Mouse (Mus musculus): ENCODE results near the gene Rims1. TPM values are rescaled to one million over a fixed set of nuclear protein-coding genes. Genes with fewer than 3 reads are reported as not detected.
A peak's percentile ranks its signal among the peaks of the same experiment; 100 is the strongest.

Rims1 gene
- polyA plus RNA-seq, 1 experiment from 2014 or later, result 2.0 TPM

GRCm38 (mm10) chr1:22274081-22274480, 531.7 kb downstream of the Rims1 start:
- Histone ChIP-seq H3K4me1 (ENCODE audit: control insufficient read depth, insufficient read depth, low read length) (no peaks in the 10 kb centered on the region), H3K9ac (replicated peaks; ENCODE audit: low read length) (no peak overlapping the region), H3K27ac (replicated peaks; ENCODE audit: low read depth, low read length) (no peak overlapping the region), H3K4me2 (ENCODE audit: low read depth, low read length) (no peak overlapping the region), H3K4me3 (ENCODE audit: low read depth, low read length) (no peak overlapping the region), H3K36me3 (replicated peaks; ENCODE audit: control insufficient read depth, insufficient read depth, low read depth, low read length) (no peaks in the 10 kb centered on the region), H3K9me3 (replicated peaks; ENCODE audit: control insufficient read depth, low read length) (no peaks in the 10 kb centered on the region), H3K27me3 (ENCODE audit: control insufficient read depth, insufficient read depth, low read length) (no peaks in the 10 kb centered on the region)
- WGBS, result 75% methylated on average over 2 of the region's 2 CpGs
- DNase-seq (ENCODE audit: low spot score), result no peak
- ATAC-seq (replicated peaks; ENCODE audit: insufficient number of reproducible peaks, low FRiP score, low TSS enrichment, low read depth), result no peak

- Histone ChIP-seq H3K9ac (replicated peaks; ENCODE audit: low read length) (no peak overlapping the region), H3K27me3 (ENCODE audit: control insufficient read depth, insufficient read depth, low read length) (no peaks in the 10 kb centered on the region), H3K27ac (replicated peaks; ENCODE audit: low read depth, low read length) (no peak overlapping the region), H3K4me2 (ENCODE audit: low read depth, low read length) (no peak overlapping the region), H3K9me3 (replicated peaks; ENCODE audit: control insufficient read depth, low read length) (no peaks in the 10 kb centered on the region), H3K4me1 (ENCODE audit: control insufficient read depth, insufficient read depth, low read length) (no peaks in the 10 kb centered on the region), H3K36me3 (replicated peaks; ENCODE audit: control insufficient read depth, insufficient read depth, low read depth, low read length) (no peaks in the 10 kb centered on the region), H3K4me3 (ENCODE audit: low read depth, low read length) (no peak overlapping the region)
- 66% methylated on average over 5 of the region's 5 CpGs for WGBS
- DNase-seq (ENCODE audit: low spot score), result no peak
- no peak for ATAC-seq (replicated peaks; ENCODE audit: insufficient number of reproducible peaks, low FRiP score, low TSS enrichment, low read depth)
Measured at GRCm38 (mm10) chr1:22270131-22270530, 535.7 kb downstream of the Rims1 start.

- Histone ChIP-seq H3K9ac (replicated peaks; ENCODE audit: low read length) (no peak overlapping the region), H3K27me3 (ENCODE audit: control insufficient read depth, insufficient read depth, low read length) (no peaks in the 10 kb centered on the region), H3K27ac (replicated peaks; ENCODE audit: low read depth, low read length) (no peak overlapping the region), H3K4me2 (ENCODE audit: low read depth, low read length) (no peak overlapping the region), H3K4me1 (ENCODE audit: control insufficient read depth, insufficient read depth, low read length) (no peaks in the 10 kb centered on the region), H3K4me3 (ENCODE audit: low read depth, low read length) (no peak overlapping the region), H3K9me3 (replicated peaks; ENCODE audit: control insufficient read depth, low read length) (no peaks in the 10 kb centered on the region), H3K36me3 (replicated peaks; ENCODE audit: control insufficient read depth, insufficient read depth, low read depth, low read length) (no peaks in the 10 kb centered on the region)
- ATAC-seq (replicated peaks; ENCODE audit: insufficient number of reproducible peaks, low FRiP score, low TSS enrichment, low read depth) (peak; percentile 82), DNase-seq (ENCODE audit: low spot score) (peak; percentile 89)
- 20% methylated on average over 15 of the region's 15 CpGs for WGBS
Measured at GRCm38 (mm10) chr1:22268581-22269359, 537.0 kb downstream of the Rims1 start.

- Histone ChIP-seq H3K27me3 (ENCODE audit: control insufficient read depth, insufficient read depth, low read length) (no peaks in the 10 kb centered on the region), H3K9me3 (replicated peaks; ENCODE audit: control insufficient read depth, low read length) (no peaks in the 10 kb centered on the region), H3K4me3 (ENCODE audit: low read depth, low read length) (no peak overlapping the region), H3K4me2 (ENCODE audit: low read depth, low read length) (no peak overlapping the region), H3K36me3 (replicated peaks; ENCODE audit: control insufficient read depth, insufficient read depth, low read depth, low read length) (no peaks in the 10 kb centered on the region), H3K4me1 (ENCODE audit: control insufficient read depth, insufficient read depth, low read length) (no peaks in the 10 kb centered on the region), H3K27ac (replicated peaks; ENCODE audit: low read depth, low read length) (no peak overlapping the region), H3K9ac (replicated peaks; ENCODE audit: low read length) (no peak overlapping the region)
- 69% methylated on average over 10 of the region's 10 CpGs for WGBS
- DNase-seq (ENCODE audit: low spot score) (no peak), ATAC-seq (replicated peaks; ENCODE audit: insufficient number of reproducible peaks, low FRiP score, low TSS enrichment, low read depth) (no peak)
Measured at GRCm38 (mm10) chr1:22266491-22266890, 539.3 kb downstream of the Rims1 start.

- Histone ChIP-seq H3K4me3 (ENCODE audit: low read depth, low read length) (no peak overlapping the region), H3K27me3 (ENCODE audit: control insufficient read depth, insufficient read depth, low read length) (no peaks in the 10 kb centered on the region), H3K9ac (replicated peaks; ENCODE audit: low read length) (no peak overlapping the region), H3K36me3 (replicated peaks; ENCODE audit: control insufficient read depth, insufficient read depth, low read depth, low read length) (no peaks in the 10 kb centered on the region), H3K4me1 (ENCODE audit: control insufficient read depth, insufficient read depth, low read length) (no peaks in the 10 kb centered on the region), H3K27ac (replicated peaks; ENCODE audit: low read depth, low read length) (no peak overlapping the region), H3K4me2 (ENCODE audit: low read depth, low read length) (no peak overlapping the region), H3K9me3 (replicated peaks; ENCODE audit: control insufficient read depth, low read length) (no peaks in the 10 kb centered on the region)
- no peak for ATAC-seq (replicated peaks; ENCODE audit: insufficient number of reproducible peaks, low FRiP score, low TSS enrichment, low read depth)
- 70% methylated on average over 3 of the region's 3 CpGs for WGBS
- DNase-seq (ENCODE audit: low spot score), result no peak
Measured at GRCm38 (mm10) chr1:22265528-22265927, 540.3 kb downstream of the Rims1 start.

GRCm38 (mm10) chr1:22262169-22262950, 543.4 kb downstream of the Rims1 start:
- Histone ChIP-seq H3K36me3 (replicated peaks; ENCODE audit: control insufficient read depth, insufficient read depth, low read depth, low read length) (no peaks in the 10 kb centered on the region), H3K27me3 (ENCODE audit: control insufficient read depth, insufficient read depth, low read length) (no peaks in the 10 kb centered on the region), H3K4me1 (ENCODE audit: control insufficient read depth, insufficient read depth, low read length) (no peaks in the 10 kb centered on the region), H3K9me3 (replicated peaks; ENCODE audit: control insufficient read depth, low read length) (no peaks in the 10 kb centered on the region), H3K4me3 (ENCODE audit: low read depth, low read length) (no peak overlapping the region), H3K9ac (replicated peaks; ENCODE audit: low read length) (no peak overlapping the region), H3K4me2 (ENCODE audit: low read depth, low read length) (no peak overlapping the region), H3K27ac (replicated peaks; ENCODE audit: low read depth, low read length) (no peak overlapping the region)
- WGBS, result 48% methylated on average over 6 of the region's 6 CpGs
- no peak for DNase-seq (ENCODE audit: low spot score)
- no peak for ATAC-seq (replicated peaks; ENCODE audit: insufficient number of reproducible peaks, low FRiP score, low TSS enrichment, low read depth)

GRCm38 (mm10) chr1:22261702-22262101, 544.1 kb downstream of the Rims1 start:
- WGBS, result 64% methylated on average over 4 of the region's 4 CpGs
- Histone ChIP-seq H3K4me1 (ENCODE audit: control insufficient read depth, insufficient read depth, low read length) (no peaks in the 10 kb centered on the region), H3K27me3 (ENCODE audit: control insufficient read depth, insufficient read depth, low read length) (no peaks in the 10 kb centered on the region), H3K9me3 (replicated peaks; ENCODE audit: control insufficient read depth, low read length) (no peaks in the 10 kb centered on the region), H3K4me3 (ENCODE audit: low read depth, low read length) (no peak overlapping the region), H3K36me3 (replicated peaks; ENCODE audit: control insufficient read depth, insufficient read depth, low read depth, low read length) (no peaks in the 10 kb centered on the region), H3K27ac (replicated peaks; ENCODE audit: low read depth, low read length) (no peak overlapping the region), H3K9ac (replicated peaks; ENCODE audit: low read length) (no peak overlapping the region), H3K4me2 (ENCODE audit: low read depth, low read length) (no peak overlapping the region)
- DNase-seq (ENCODE audit: low spot score) (no peak), ATAC-seq (replicated peaks; ENCODE audit: insufficient number of reproducible peaks, low FRiP score, low TSS enrichment, low read depth) (no peak)

GRCm38 (mm10) chr1:22260291-22260690, 545.5 kb downstream of the Rims1 start:
- no peak overlapping the region for H3K4me3 ChIP-seq (ENCODE audit: low read depth, low read length)
- H3K4me1 ChIP-seq (ENCODE audit: control insufficient read depth, insufficient read depth, low read length), result no peaks in the 10 kb centered on the region
- H3K27me3 ChIP-seq (ENCODE audit: control insufficient read depth, insufficient read depth, low read length), result no peaks in the 10 kb centered on the region
- no peaks in the 10 kb centered on the region for H3K9me3 ChIP-seq (replicated peaks; ENCODE audit: control insufficient read depth, low read length)
- ATAC-seq (replicated peaks; ENCODE audit: insufficient number of reproducible peaks, low FRiP score, low TSS enrichment, low read depth) (no peak), DNase-seq (ENCODE audit: low spot score) (no peak)
- no peak overlapping the region for H3K27ac ChIP-seq (replicated peaks; ENCODE audit: low read depth, low read length)
- WGBS, result 88% methylated on average over 2 of the region's 2 CpGs
- H3K36me3 ChIP-seq (replicated peaks; ENCODE audit: control insufficient read depth, insufficient read depth, low read depth, low read length), result no peaks in the 10 kb centered on the region
- no peak overlapping the region for H3K9ac ChIP-seq (replicated peaks; ENCODE audit: low read length)
- H3K4me2 ChIP-seq (ENCODE audit: low read depth, low read length), result no peak overlapping the region

All from embryonic facial prominence, embryonic 11.5 days (tissue).